Mouse (Mus musculus): ENCODE data around the gene Specc1.

The Specc1 gene

DNA sequence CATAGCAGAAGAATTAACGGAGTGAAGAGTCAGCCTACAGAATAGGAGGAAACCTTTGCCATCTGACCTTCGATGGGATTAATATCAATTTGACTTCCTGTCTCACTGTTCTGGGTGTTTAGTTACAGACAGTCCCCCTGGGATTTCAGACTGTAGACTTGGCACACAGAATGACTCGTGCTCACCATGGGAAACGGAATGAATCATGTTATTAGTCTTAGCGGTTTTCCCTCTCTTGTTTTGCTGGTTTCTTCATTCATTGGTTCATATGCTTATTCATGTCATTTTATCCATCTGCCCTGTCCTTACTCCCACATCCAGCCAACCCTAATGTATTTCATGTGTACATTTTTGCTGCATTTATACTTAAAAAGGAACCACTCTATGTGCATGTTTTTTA lies 14.3 kb downstream of the Specc1 start:
- peak; percentile 89 for DNase-seq

DNA sequence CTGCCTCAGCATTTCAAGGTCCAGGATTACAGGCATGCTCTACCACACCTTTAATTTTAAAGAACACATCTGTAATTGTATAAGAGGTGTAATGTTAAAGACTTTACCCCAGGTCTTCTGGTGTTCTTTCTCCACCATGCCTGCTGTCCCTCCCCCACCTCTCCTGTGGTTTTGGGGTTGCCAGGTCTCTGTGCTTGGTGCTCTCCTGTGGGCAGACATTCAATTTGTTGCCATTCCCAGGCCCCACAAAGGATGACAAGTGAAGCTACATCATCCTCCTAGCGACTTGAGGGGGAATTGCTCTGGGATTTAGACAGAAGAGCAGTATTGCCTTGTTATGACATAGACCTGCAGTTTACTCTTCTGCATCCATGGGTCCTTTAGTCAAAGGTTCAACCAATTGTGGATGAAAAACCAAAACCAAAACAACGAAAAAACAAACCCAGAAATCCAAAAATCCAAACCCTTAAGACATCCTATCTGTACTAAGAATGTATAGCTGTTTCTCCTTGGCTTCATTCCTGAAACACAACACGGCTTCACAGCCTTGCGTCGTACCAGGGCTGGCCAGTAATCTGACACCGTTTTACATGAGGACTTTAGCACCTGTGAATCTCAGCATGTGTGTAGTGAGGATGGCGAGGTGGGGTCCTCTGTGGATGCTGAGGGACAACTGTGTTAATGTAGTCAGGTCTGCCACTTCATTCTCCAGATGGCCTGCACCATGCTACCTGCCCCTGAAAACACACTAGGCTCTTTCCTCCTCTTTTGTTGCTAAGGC lies 15.1 kb downstream of the Specc1 start:
- peak; percentile 62 for DNase-seq

DNA sequence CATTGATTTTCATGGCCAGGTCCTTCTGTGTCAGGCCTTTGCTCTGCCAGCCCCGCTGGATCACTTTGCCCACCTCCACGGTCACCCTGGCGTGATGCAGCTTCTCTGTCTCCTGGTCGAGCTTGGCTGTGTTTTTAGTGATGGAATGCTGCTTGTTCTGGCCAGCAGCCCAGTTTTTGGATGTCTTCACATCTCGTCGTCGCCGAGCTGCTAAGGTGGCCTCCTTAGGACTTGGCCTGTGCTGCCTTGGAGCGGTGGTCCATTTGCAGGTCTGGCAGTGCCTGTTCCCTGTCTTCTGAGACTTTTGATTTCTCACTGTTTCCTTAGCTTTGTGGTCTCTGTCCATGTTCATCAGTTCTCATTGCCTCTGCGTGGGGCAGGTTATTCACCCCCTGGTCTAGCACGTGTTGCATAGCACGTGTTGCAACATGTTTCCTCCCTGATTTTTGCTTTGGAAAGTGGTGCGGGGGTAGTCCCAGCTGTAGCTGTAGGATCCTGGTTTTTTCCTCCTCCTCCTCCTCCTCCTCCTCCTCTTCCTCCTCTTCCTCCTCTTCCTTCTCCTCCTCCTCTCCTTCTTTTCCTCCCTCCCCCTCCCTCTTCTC lies 17.6 kb downstream of the Specc1 start:
- no peak for DNase-seq

GRCm38 (mm10) chr11:61975783-61976182 lies 19.2 kb downstream of the Specc1 start:
- DNase-seq, result no peak

DNA sequence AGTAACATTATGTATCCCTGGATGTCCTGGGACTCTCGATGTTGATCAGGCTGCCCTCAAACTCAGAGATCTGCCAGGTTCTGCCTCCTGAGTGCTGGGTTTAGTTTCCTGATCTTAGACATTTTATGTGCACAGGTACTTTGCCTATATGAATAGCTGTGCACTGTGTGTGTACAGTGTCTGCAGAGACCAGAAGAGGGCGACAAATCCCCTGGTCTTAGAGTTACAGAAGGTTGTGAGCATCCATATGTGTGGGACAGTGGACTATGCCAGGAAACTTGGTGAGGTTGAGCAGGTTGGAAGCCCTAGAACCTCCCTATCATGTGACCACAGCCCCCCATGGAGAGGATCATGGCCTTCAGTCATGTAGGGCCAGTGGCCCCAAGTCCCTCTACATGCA lies 24.7 kb downstream of the Specc1 start:
- DNase-seq, result no peak

DNA sequence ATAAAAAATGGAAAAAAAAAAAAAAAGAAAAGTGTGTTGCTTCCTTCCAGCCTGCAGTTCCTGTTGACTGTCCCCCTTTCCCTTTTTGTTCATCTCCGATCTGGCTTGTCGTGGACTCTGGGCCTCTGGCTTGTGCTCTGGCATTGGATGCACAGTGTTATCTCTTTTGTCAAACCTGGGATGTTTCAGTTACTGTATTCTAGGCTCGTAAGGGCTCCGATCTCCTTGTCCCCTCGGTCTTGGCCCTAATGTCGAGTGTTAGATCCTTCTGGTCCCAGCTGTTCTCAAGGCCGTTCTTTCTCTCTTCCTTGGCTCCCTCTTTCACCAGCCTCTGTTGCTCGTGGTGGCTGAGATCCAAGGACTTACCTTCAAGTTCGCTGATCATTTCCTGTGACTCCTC lies 26.3 kb downstream of the Specc1 start:
- DNase-seq, result no peak

GRCm38 (mm10) chr11:61986939-61987338 lies 30.4 kb downstream of the Specc1 start:
- DNase-seq, result no peak

- no peak for DNase-seq
Measured at GRCm38 (mm10) chr11:61989647-61990046, 33.1 kb downstream of the Specc1 start.

GRCm38 (mm10) chr11:61991576-61991975 lies 35.0 kb downstream of the Specc1 start:
- DNase-seq, result peak; percentile 77

- DNase-seq, result peak; percentile 35
Measured at GRCm38 (mm10) chr11:61992671-61993285, 36.2 kb downstream of the Specc1 start.

DNA sequence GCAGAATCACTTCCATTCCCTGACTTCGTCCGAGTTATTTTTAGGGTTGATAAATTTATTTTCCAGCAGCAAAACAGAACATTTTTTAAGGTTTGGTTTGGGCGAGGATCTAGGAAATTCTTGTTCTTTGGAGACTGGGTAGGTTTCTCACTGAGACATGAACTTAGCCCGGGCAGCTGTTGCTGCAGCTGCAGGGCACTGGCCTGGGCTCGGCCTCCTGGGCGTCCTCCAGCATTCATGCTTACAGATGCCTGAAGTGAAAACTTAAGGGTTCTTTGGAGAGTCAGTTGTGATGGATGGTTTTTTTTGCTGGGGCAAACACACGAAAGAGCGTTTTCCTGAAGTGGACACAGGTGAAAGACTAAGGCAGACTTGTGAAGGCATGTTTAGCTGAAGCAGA lies 42.9 kb downstream of the Specc1 start:
- DNase-seq, result no peak

DNA sequence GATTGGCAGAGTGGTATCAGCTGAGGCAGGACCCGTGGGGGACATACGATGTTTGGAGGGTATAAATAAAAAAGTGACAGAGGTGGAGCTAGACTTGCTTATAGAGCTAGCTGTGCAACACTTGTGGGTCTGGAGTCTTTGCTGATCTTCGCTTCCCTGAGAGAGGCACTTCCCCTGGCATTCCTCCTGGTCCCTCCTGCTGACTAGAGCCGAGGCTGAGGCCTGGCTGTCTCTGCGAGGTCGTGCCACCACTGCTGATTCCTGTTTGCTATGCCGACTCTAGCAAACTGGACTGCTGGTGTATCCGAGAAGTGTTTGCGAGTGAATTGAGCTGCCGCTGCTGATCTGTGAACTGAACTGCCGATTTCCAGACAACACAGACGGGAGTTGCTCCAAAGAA lies 43.5 kb downstream of the Specc1 start:
- DNase-seq, result peak; percentile 23

DNA sequence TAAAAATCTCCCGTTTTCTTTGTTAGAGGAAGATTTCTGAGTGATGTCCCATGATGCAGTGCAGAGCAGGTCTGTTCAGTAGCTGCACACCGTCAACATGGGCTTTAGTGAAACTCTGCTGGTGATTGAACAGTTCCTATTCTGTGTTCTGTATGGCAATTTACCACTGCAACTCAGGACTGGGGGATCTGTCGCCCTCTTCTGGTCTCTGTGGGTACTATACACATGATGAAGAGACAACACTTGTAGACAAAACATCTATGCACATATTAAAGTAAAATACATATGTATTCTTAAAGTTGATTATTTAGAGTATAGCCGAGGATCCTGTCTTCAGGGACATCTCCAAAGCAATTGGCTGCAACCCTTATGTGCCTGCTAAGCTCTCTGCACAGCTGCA lies 45.4 kb downstream of the Specc1 start:
- no peak for DNase-seq

DNA sequence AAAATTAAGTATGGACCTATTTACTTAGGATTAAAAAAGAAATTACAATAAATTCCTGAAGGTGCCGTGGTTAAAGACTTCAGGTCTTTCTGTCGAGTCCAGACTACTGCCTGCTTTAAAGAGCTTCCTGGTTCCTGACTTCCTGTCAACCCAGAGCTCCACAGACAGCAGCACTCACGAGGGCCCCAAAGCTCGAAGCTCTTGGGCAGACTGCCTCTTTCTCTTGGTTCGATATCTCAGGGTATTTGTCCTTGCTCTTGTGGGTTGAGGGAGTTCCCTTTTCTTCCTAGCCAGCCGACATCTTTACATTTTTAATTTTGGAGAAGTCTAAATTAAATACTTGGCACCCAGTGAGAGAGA lies 48.3 kb downstream of the Specc1 start:
- peak; percentile 94 for DNase-seq

- DNase-seq, result peak; percentile 96
Measured at GRCm38 (mm10) chr11:62005241-62005910, 48.8 kb downstream of the Specc1 start.

GRCm38 (mm10) chr11:62005911-62006260 lies 49.3 kb downstream of the Specc1 start:
- DNase-seq, result no peak

- no peak for DNase-seq
Measured at GRCm38 (mm10) chr11:62006680-62007079, 50.1 kb downstream of the Specc1 start.

GRCm38 (mm10) chr11:62007984-62008383 lies 51.4 kb downstream of the Specc1 start:
- DNase-seq, result no peak

GRCm38 (mm10) chr11:62010625-62011231 lies 54.2 kb downstream of the Specc1 start:
- no peak for DNase-seq

DNA sequence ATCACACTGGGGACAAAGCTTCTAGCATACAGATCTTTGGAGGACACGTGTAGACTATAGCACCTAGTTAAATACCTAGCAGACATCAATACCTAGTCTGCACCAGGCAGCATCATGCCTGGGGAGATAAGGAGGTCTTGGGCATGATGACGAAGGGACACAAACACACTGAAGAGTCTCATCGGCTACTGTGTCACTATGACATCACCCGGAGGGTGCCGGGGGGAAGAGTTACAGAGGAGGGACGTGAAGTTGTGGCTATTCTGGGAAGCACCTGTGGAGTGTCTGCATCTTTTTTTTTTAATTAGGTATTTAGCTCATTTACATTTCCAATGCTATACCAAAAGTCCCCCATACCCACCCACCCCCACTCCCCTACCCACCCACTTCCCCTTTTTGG lies 55.5 kb downstream of the Specc1 start:
- no peak for DNase-seq

DNA sequence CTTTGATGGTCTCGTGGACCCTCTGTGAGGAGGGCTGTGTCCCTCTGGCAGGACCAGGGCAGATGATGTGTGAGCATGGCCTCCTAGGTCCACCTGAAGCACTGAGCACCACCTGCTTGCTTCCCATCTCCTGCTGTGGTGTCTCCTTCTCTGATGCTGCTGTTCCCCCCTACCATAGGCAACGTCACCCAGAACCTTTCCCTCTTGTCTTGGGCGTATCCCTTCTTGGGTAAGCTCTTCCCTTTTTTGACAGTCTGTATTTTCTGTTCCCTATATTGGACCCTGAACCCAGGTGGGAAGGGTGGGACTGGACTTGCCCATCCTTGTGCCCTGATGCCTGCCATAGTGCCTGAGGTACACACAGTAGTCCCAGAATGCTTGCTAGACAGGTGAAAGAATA lies 56.9 kb downstream of the Specc1 start:
- DNase-seq, result peak; percentile 83

DNA sequence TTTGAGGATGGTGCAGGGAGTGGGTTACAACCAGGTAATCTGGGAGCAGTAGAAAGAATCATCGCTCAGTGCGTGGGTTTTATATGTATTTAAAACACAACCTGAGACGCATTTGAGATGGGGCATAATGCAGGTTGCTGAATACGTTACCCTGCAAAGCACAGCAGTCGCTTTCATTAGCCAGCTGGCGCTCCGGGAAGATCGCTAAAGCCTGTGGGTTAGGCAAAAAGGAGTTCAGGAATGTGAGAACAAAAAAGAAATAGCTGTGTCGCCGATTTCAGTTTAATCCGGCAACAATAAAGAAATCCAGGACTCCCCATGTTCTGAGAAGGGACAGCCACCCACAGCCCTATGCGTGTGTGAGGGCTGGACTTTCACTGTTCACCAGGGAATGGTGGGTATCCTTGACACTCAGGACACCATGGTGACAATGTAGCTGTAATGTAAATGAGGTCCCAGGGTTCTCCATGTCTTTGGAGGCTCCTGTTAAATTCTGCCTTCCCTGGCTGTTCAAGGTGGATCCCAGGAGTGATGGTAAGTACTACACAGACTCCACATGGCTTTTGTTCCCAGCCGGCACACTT lies 58.6 kb downstream of the Specc1 start:
- DNase-seq, result peak; percentile 65

GRCm38 (mm10) chr11:62016985-62017384 lies 60.4 kb downstream of the Specc1 start:
- DNase-seq, result no peak
